Mouse (Mus musculus) lung, postnatal 0 days (tissue): ENCODE measurements around the gene Zfp518b. TPM values are rescaled to one million over a fixed set of nuclear protein-coding genes. Genes with fewer than 3 reads are reported as not detected.

Source experiments
- ATAC-seq: fragments of 200-750 bp; cut with Nextera tagmentation; 2 replicates; pipeline ENCODE4 v1.8.0; 2017; ENCODE audit warnings: moderate library complexity
- DNase-seq: peaks from one replicate; pipeline ENCODE4 v3.0.0-alpha.2; 2016; ENCODE audit warnings: low spot score
- H3K27ac ChIP-seq: fragments of 300-500 bp; sonication (generic); 2 replicates; pipeline ENCODE4 v1.5.1; 2014; ENCODE audit warnings: antibody characterized with exemption, mild to moderate bottlenecking, low read length, mixed read lengths
- H3K27me3 ChIP-seq: fragments of 300-500 bp; sonication (generic); replicated peaks from 2 replicates; pipeline ENCODE4 v1.6.1; 2014; ENCODE audit warnings: low read length, mixed read lengths; ENCODE audit not compliant: insufficient read depth
- H3K36me3 ChIP-seq: fragments of 300-500 bp; sonication (generic); 2 replicates; pipeline ENCODE4 v1.6.1; 2014; ENCODE audit warnings: low read length, mixed read lengths; ENCODE audit not compliant: insufficient read depth
- H3K4me1 ChIP-seq: fragments of 300-500 bp; sonication (generic); 2 replicates; pipeline ENCODE4 v1.6.1; 2014; ENCODE audit warnings: antibody characterized with exemption, low read depth, low read length, mixed read lengths; ENCODE audit not compliant: insufficient read depth
- H3K4me2 ChIP-seq: fragments of 300-500 bp; sonication (generic); replicated peaks from 2 replicates; pipeline ENCODE4 v1.6.1; 2014; ENCODE audit warnings: low read depth, mild to moderate bottlenecking, low read length, moderate library complexity, mixed read lengths
- H3K4me3 ChIP-seq: fragments of 300-500 bp; sonication (generic); 2 replicates; pipeline ENCODE4 v1.5.1; 2014; ENCODE audit warnings: low read depth, low read length
- H3K9ac ChIP-seq: fragments of 300-500 bp; sonication (generic); replicated peaks from 2 replicates; pipeline ENCODE4 v1.6.1; 2014; ENCODE audit warnings: low read depth, mild to moderate bottlenecking
- H3K9me3 ChIP-seq: fragments of 300-500 bp; sonication (generic); 2 replicates; pipeline ENCODE4 v1.6.1; 2016; ENCODE audit warnings: low read length, mixed read lengths
- CTCF ChIP-seq: IDR thresholded peaks from 2 replicates; pipeline ENCODE4 v1.5.1; 2016; ENCODE audit warnings: antibody characterized with exemption, mild to moderate bottlenecking
- EP300 ChIP-seq: IDR thresholded peaks from 2 replicates; pipeline ENCODE4 v1.6.1; 2016; ENCODE audit warnings: antibody characterized with exemption, mild to moderate bottlenecking, control low read depth
- WGBS: fragments of 180-500 bp; shearing (Covaris S2); extraction: QIAGEN DNeasy Blood & Tissue Kit; methylation state at CpG from one replicate; pipeline ENCODE4 v1.1.7; 2014; 5-methylcytosine and 5-hydroxymethylcytosine counted together
- polyA plus RNA-seq: library from polyadenylated mRNA; unstranded; fragments of >200 nt; fragmentation: Nextera tagmentation; extraction: Ambion mirVana; gene quantifications from 2 replicates; pipeline ENCODE4 v1.2.1, GENCODE M21; 2015

Gene Zfp518b
- polyA plus RNA-seq, 1 experiment from 2014 or later, result 2.9 TPM

GRCm38 (mm10) chr5:38698046-38698445 is 13.4 kb upstream of the Zfp518b start:
- H3K9me3 ChIP-seq, result no peaks in the 10 kb centered on the region
- H3K36me3 ChIP-seq, result no peaks in the 10 kb centered on the region
- 56% methylated on average over 3 of the region's 3 CpGs for WGBS
- no peaks in the 10 kb centered on the region for H3K27me3 ChIP-seq
- no peak overlapping the region for H3K4me2 ChIP-seq
- no peak for TF ChIP-seq CTCF
- TF ChIP-seq EP300, result no peak
- H3K4me3 ChIP-seq, result no peak overlapping the region
- no peak overlapping the region for H3K9ac ChIP-seq
- H3K4me1 ChIP-seq, result no peaks in the 10 kb centered on the region
- DNase-seq (no peak), ATAC-seq (no peak)
- H3K27ac ChIP-seq, result no peak overlapping the region

GRCm38 (mm10) chr5:38696616-38697375 is 12.2 kb upstream of the Zfp518b start:
- no peak overlapping the region for H3K9ac ChIP-seq
- H3K27ac ChIP-seq, result no peak overlapping the region
- no peaks in the 10 kb centered on the region for H3K4me1 ChIP-seq
- no peak overlapping the region for H3K4me3 ChIP-seq
- TF ChIP-seq CTCF, result no peak
- TF ChIP-seq EP300, result no peak
- ATAC-seq, result no peak
- no peaks in the 10 kb centered on the region for H3K36me3 ChIP-seq
- no peaks in the 10 kb centered on the region for H3K27me3 ChIP-seq
- no peak overlapping the region for H3K4me2 ChIP-seq
- 71% methylated on average over 8 of the region's 8 CpGs for WGBS
- no peaks in the 10 kb centered on the region for H3K9me3 ChIP-seq
- DNase-seq, result no peak

- DNase-seq (no peak), ATAC-seq (no peak)
- 77% methylated on average over 6 of the region's 6 CpGs for WGBS
- no peak overlapping the region for H3K4me2 ChIP-seq
- no peak overlapping the region for H3K9ac ChIP-seq
- H3K9me3 ChIP-seq, result no peaks in the 10 kb centered on the region
- no peaks in the 10 kb centered on the region for H3K36me3 ChIP-seq
- no peak overlapping the region for H3K4me3 ChIP-seq
- H3K27me3 ChIP-seq, result no peaks in the 10 kb centered on the region
- H3K27ac ChIP-seq, result no peak overlapping the region
- no peak for TF ChIP-seq EP300
- TF ChIP-seq CTCF, result no peak
- no peaks in the 10 kb centered on the region for H3K4me1 ChIP-seq
Measured at GRCm38 (mm10) chr5:38692859-38693258, 8.2 kb upstream of the Zfp518b start.

GRCm38 (mm10) chr5:38689186-38689585 is 4.6 kb upstream of the Zfp518b start:
- H3K36me3 ChIP-seq, result no peaks in the 10 kb centered on the region
- H3K9ac ChIP-seq, result no peak overlapping the region
- H3K9me3 ChIP-seq, result no peaks in the 10 kb centered on the region
- no peak for TF ChIP-seq EP300
- TF ChIP-seq CTCF, result no peak
- H3K27me3 ChIP-seq, result no peaks in the 10 kb centered on the region
- no peak overlapping the region for H3K27ac ChIP-seq
- 86% methylated on average over 6 of the region's 6 CpGs for WGBS
- H3K4me3 ChIP-seq, result no peak overlapping the region
- H3K4me2 ChIP-seq, result no peak overlapping the region
- DNase-seq (no peak), ATAC-seq (no peak)
- no peaks in the 10 kb centered on the region; the same call in 1 of the 2 replicates for H3K4me1 ChIP-seq

GRCm38 (mm10) chr5:38687694-38688093 is 3.1 kb upstream of the Zfp518b start:
- DNase-seq, result no peak
- TF ChIP-seq CTCF, result no peak
- no peak for TF ChIP-seq EP300
- no peak overlapping the region for H3K9ac ChIP-seq
- no peak overlapping the region for H3K4me3 ChIP-seq
- WGBS, result 78% methylated on average over 1 of the region's 1 CpGs
- H3K4me1 ChIP-seq, result no peaks in the 10 kb centered on the region; the same call in 1 of the 2 replicates
- no peaks in the 10 kb centered on the region for H3K36me3 ChIP-seq
- ATAC-seq, result no peak
- no peaks in the 10 kb centered on the region for H3K27me3 ChIP-seq
- H3K4me2 ChIP-seq, result no peak overlapping the region
- no peak overlapping the region for H3K27ac ChIP-seq
- H3K9me3 ChIP-seq, result no peaks in the 10 kb centered on the region

- no peak for TF ChIP-seq CTCF
- no peak overlapping the region for H3K4me2 ChIP-seq
- H3K9me3 ChIP-seq, result no peaks in the 10 kb centered on the region
- whole genome bisulfite sequencing, result 87% methylated on average over 5 of the region's 5 CpGs
- no peak overlapping the region for H3K9ac ChIP-seq
- DNase-seq (no peak), ATAC-seq (no peak)
- H3K27me3 ChIP-seq, result no peaks in the 10 kb centered on the region
- no peak overlapping the region for H3K27ac ChIP-seq
- H3K4me3 ChIP-seq, result no peak overlapping the region
- no peaks in the 10 kb centered on the region for H3K36me3 ChIP-seq
- no peaks in the 10 kb centered on the region for H3K4me1 ChIP-seq
Measured at GRCm38 (mm10) chr5:38658836-38659235, 25.8 kb downstream of the Zfp518b start.

- Histone ChIP-seq H3K27ac (no peak overlapping the region), H3K4me3 (no peak overlapping the region), H3K9ac (no peak overlapping the region), H3K9me3 (no peaks in the 10 kb centered on the region), H3K4me1 (no peaks in the 10 kb centered on the region), H3K27me3 (no peaks in the 10 kb centered on the region), H3K36me3 (no peaks in the 10 kb centered on the region), H3K4me2 (no peak overlapping the region)
- ATAC-seq, result no peak
- TF ChIP-seq CTCF (no peak), EP300 (no peak)
- DNase-seq, result no peak
- WGBS, result 65% methylated on average over 6 of the region's 6 CpGs
Measured at GRCm38 (mm10) chr5:38656204-38656603, 28.4 kb downstream of the Zfp518b start.
